19 mouse cellular contexts compared by ENCODE assay signal in the genomic region with DNA sequence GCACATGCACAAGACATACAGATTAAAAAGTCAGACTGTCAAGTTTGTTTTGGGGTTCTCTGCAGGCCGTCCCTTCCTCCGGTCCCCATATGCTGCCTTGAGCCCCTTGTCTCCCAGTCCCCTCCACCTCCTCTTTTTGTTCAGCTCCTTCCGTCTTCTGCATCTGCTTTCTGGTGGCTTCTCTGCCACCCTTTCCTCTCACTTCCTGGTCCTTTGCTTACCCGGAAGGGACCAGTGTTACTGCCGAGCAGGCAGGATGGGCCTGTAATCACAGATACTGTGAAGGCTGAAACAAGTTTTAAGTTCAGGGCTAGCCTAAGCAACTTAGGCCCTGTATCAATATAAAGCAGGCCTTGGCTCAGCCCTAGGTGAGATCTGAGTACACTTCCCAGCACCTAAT. TPM values are rescaled to one million over a fixed set of nuclear protein-coding genes. Genes with fewer than 3 reads are reported as not detected.
DNase-seq lines count a peak whose midpoint lies in the region; ATAC-seq lines count a peak whose summit lies in the region.
"Had no signal": no experiment of that assay in that cellular context is flagged by ENCODE, and none has a peak within 500 bp of the region (broad histone marks: within the 10 kb centered on the region; RNA-seq: fewer than 3 reads in every experiment).

No protein-coding gene starts in this region.

- H3K27ac ChIP-seq in hindbrain, embryonic 11.5 days (ENCODE audit: low read depth, low read length) = no peak overlapping the region

- no peaks in the 10 kb centered on the region for H3K36me3 ChIP-seq in hindbrain, embryonic 11.5 days (ENCODE audit: control insufficient read depth, insufficient read depth, low read length)

- H3K9me3 ChIP-seq in hindbrain, embryonic 11.5 days (ENCODE audit: control insufficient read depth, low read length) = no peaks in the 10 kb centered on the region
- H3K9me3 ChIP-seq: G1E had no signal

- no peak overlapping the region for H3K4me3 ChIP-seq in hindbrain, embryonic 11.5 days (ENCODE audit: low read depth, low read length)

- ATAC-seq in megakaryocyte, adult 5-6 weeks (ENCODE audit: poor library complexity, severe bottlenecking) = peak; percentile 48; the same call in 1 of the 2 replicates
- ATAC-seq in hindbrain, embryonic 11.5 days (ENCODE audit: low FRiP score) = no peak
- ATAC-seq: activated CD4-positive, CD25-positive, alpha-beta regulatory T cell, adult 4 months; CD4-positive, CD25-positive, alpha-beta regulatory T cell, adult 4 months; Patski had no signal

- intact Hi-C loops in heart, postnatal 36 days (cut with DNase I) = no loop called here

- no peak overlapping the region for H3K9ac ChIP-seq in hindbrain, embryonic 11.5 days (ENCODE audit: low read depth, low read length)

- no peaks in the 10 kb centered on the region for H3K27me3 ChIP-seq in hindbrain, embryonic 11.5 days (ENCODE audit: control insufficient read depth, insufficient read depth, low read length)
- H3K27me3 ChIP-seq: CH12.LX, Patski had no signal

- no peak overlapping the region for H3K4me2 ChIP-seq in hindbrain, embryonic 11.5 days (replicated peaks; ENCODE audit: low read depth, low read length)

- DNase-seq in heart, adult 11 months = peak; percentile 94
- no peak for DNase-seq in heart, postnatal 36 days
- no peak for DNase-seq in hindbrain, embryonic 11.5 days (ENCODE audit: low spot score)
- DNase-seq: adrenal gland, adult 2 months; adrenal gland, adult 8-10 months; adrenal gland, postnatal 10 days; adrenal gland, postnatal 14 days; adrenal gland, postnatal 25 days; adrenal gland, postnatal 36 days; B cell, adult 2 months; cerebellum, adult 11 months; cerebellum, adult 11-12 months; cerebellum, adult 18-20 months had no signal

- no peaks in the 10 kb centered on the region for H3K4me1 ChIP-seq in hindbrain, embryonic 11.5 days (replicated peaks; ENCODE audit: control insufficient read depth, insufficient read depth, low read length)

- 90% methylated on average over 5 of the region's 5 CpGs for WGBS in hindbrain, embryonic 11.5 days

RNA-seq across cellular contexts. Expression of a gene that starts 23.6 kb away (rescaled TPM):
- 1 to 10 TPM; 8.2 to 9.0 TPM for total RNA-seq in heart, postnatal 36 days (2021)
- 16.0 and 16.1 TPM in 2 replicates for total RNA-seq in megakaryocyte, adult 5-6 weeks (2015)
- total RNA-seq in megakaryocyte, adult 5-6 weeks (2017) = 27.0 and 36.3 TPM in 2 replicates
- polyA plus RNA-seq in hindbrain, embryonic 11.5 days (2014; fragmentation: Nextera tagmentation; extraction: Ambion mirVana) = 10.2 and 12.2 TPM in 2 replicates

RNA-seq across cellular contexts. Expression of a gene that starts 39.8 kb away (rescaled TPM):
- 100 to 1,000 TPM; 239 to 240 TPM for total RNA-seq in heart, postnatal 36 days (2021)
- total RNA-seq in megakaryocyte, adult 5-6 weeks (2015) = 1,230 and 1,275 TPM in 2 replicates
- 215 and 239 TPM in 2 replicates for total RNA-seq in megakaryocyte, adult 5-6 weeks (2017)
- polyA plus RNA-seq in hindbrain, embryonic 11.5 days (2014; fragmentation: Nextera tagmentation; extraction: Ambion mirVana) = 471 and 512 TPM in 2 replicates
